Mouse (Mus musculus): Measurements from ENCODE around the gene Vsx1. TPM values are rescaled to one million over a fixed set of nuclear protein-coding genes. Genes with fewer than 3 reads are reported as not detected.

Vsx1 gene
- polyA plus RNA-seq, 1 experiment from 2014 or later: not detected

- ATAC-seq (ENCODE audit: insufficient number of reproducible peaks, insufficient read depth, low FRiP score, low TSS enrichment, low read depth): no peak
- Histone ChIP-seq H3K9me3 (no peaks in the 10 kb centered on the region), H3K36me3 (no peaks in the 10 kb centered on the region), H3K4me1 (replicated peaks) (no peaks in the 10 kb centered on the region), H3K27ac (no peak overlapping the region), H3K4me3 (replicated peaks) (no peak overlapping the region), H3K4me2 (no peak overlapping the region), H3K9ac (replicated peaks) (no peak overlapping the region), H3K27me3 (no peaks in the 10 kb centered on the region; the same call in 1 of the 2 replicates)
- 39% methylated on average over 2 of the region's 2 CpGs for WGBS
Measured at GRCm38 (mm10) chr2:150638370-150638733, 50.8 kb downstream of the Vsx1 start.

GRCm38 (mm10) chr2:150637702-150638369, 51.3 kb downstream of the Vsx1 start:
- Histone ChIP-seq H3K4me1 (replicated peaks) (no peaks in the 10 kb centered on the region), H3K27ac (no peak overlapping the region), H3K4me2 (no peak overlapping the region), H3K4me3 (replicated peaks) (no peak overlapping the region), H3K27me3 (no peaks in the 10 kb centered on the region; the same call in 1 of the 2 replicates), H3K9ac (replicated peaks) (no peak overlapping the region), H3K9me3 (no peaks in the 10 kb centered on the region), H3K36me3 (no peaks in the 10 kb centered on the region)
- WGBS: 72% methylated on average over 6 of the region's 6 CpGs
- ATAC-seq (ENCODE audit: insufficient number of reproducible peaks, insufficient read depth, low FRiP score, low TSS enrichment, low read depth): no peak

GRCm38 (mm10) chr2:150635877-150636446, 53.2 kb downstream of the Vsx1 start:
- 70% methylated on average over 3 of the region's 3 CpGs for WGBS
- no peak overlapping the region for H3K27ac ChIP-seq
- H3K4me1 ChIP-seq (replicated peaks): no peaks in the 10 kb centered on the region
- no peaks in the 10 kb centered on the region; the same call in 1 of the 2 replicates for H3K27me3 ChIP-seq
- H3K9me3 ChIP-seq: no peaks in the 10 kb centered on the region
- no peak for ATAC-seq (ENCODE audit: insufficient number of reproducible peaks, insufficient read depth, low FRiP score, low TSS enrichment, low read depth)
- no peaks in the 10 kb centered on the region for H3K36me3 ChIP-seq
- no peak overlapping the region for H3K9ac ChIP-seq (replicated peaks)
- H3K4me2 ChIP-seq: no peak overlapping the region
- H3K4me3 ChIP-seq (replicated peaks): no peak overlapping the region

Other genes with a start within 250 kb of the Vsx1 start
- gene Zfp442, start 237.9 kb downstream of the Vsx1 start, polyA plus RNA-seq (2016; fragmentation: Nextera tagmentation; extraction: Ambion mirVana): 10.0 and 10.5 TPM in 2 replicates
- gene Zfp345, start 204.3 kb downstream of the Vsx1 start, polyA plus RNA-seq (2016; fragmentation: Nextera tagmentation; extraction: Ambion mirVana): 0.13 and 0.22 TPM in 2 replicates
- 0.29 and 0.37 TPM in 2 replicates for gene Cst7, start 118.9 kb downstream of the Vsx1 start, polyA plus RNA-seq (2016; fragmentation: Nextera tagmentation; extraction: Ambion mirVana)
- gene Apmap, start 80.8 kb downstream of the Vsx1 start, polyA plus RNA-seq (2016; fragmentation: Nextera tagmentation; extraction: Ambion mirVana): 23.0 and 23.2 TPM in 2 replicates
- gene Acss1, start 20.9 kb downstream of the Vsx1 start, polyA plus RNA-seq (2016; fragmentation: Nextera tagmentation; extraction: Ambion mirVana): 4.8 and 5.2 TPM in 2 replicates
- gene Entpd6, start 59.7 kb upstream of the Vsx1 start, polyA plus RNA-seq (2016; fragmentation: Nextera tagmentation; extraction: Ambion mirVana): 24.2 and 25.0 TPM in 2 replicates
- 84.0 and 85.4 TPM in 2 replicates for gene Pygb, start 97.4 kb upstream of the Vsx1 start, polyA plus RNA-seq (2016; fragmentation: Nextera tagmentation; extraction: Ambion mirVana)
- 61.8 and 62.5 TPM in 2 replicates for gene Abhd12, start 215.4 kb upstream of the Vsx1 start, polyA plus RNA-seq (2016; fragmentation: Nextera tagmentation; extraction: Ambion mirVana)
- gene Gins1, start 216.0 kb upstream of the Vsx1 start, polyA plus RNA-seq (2016; fragmentation: Nextera tagmentation; extraction: Ambion mirVana): 73.3 and 74.6 TPM in 2 replicates

All from limb, embryonic 12.5 days (tissue).